ENCODE assay signal across 8 mouse cellular contexts in genomic region chr7:30589435-30590301, GRCm38 (mm10). TPM values are rescaled to one million over a fixed set of nuclear protein-coding genes. Genes with fewer than 3 reads are reported as not detected.
DNase-seq lines count a peak whose midpoint lies in the region; ATAC-seq and TF ChIP-seq lines count a peak whose summit lies in the region.

No protein-coding gene starts in this region.

- TF ChIP-seq CTCF in heart, postnatal 0 days (IDR thresholded peaks at IDR 0.05; ENCODE audit: low read depth), result peak; percentile 90
- TF ChIP-seq CTCF in liver, postnatal 0 days (IDR thresholded peaks at IDR 0.05; ENCODE audit: low read depth), result peak; percentile 96

- H3K4me2 ChIP-seq in forebrain, embryonic 13.5 days, result peak overlapping the region; percentile 97
- H3K4me2 ChIP-seq in heart, postnatal 0 days (ENCODE audit: low read depth, low read length), result peak overlapping the region; percentile 77
- H3K4me2 ChIP-seq in liver, postnatal 0 days (ENCODE audit: low read depth, low read length), result peak overlapping the region; percentile 88
- peak overlapping the region; percentile 97 for H3K4me2 ChIP-seq in neural tube, embryonic 14.5 days (ENCODE audit: low read depth, low read length)

- 31% methylated on average over 39 of the region's 40 CpGs for WGBS in forebrain, embryonic 13.5 days
- WGBS in heart, postnatal 0 days, result 27% methylated on average over 40 of the region's 40 CpGs
- 25% methylated on average over 40 of the region's 40 CpGs for WGBS in liver, postnatal 0 days (ENCODE audit: insufficient replicate concordance)
- WGBS in neural tube, embryonic 14.5 days, result 28% methylated on average over 40 of the region's 40 CpGs

- H3K9me3 ChIP-seq in forebrain, embryonic 13.5 days (replicated peaks), result no peaks in the 10 kb centered on the region
- H3K9me3 ChIP-seq in heart, postnatal 0 days (replicated peaks; ENCODE audit: control insufficient read depth, low read length), result no peaks in the 10 kb centered on the region
- H3K9me3 ChIP-seq in liver, postnatal 0 days (ENCODE audit: low read length), result no peaks in the 10 kb centered on the region
- H3K9me3 ChIP-seq in neural tube, embryonic 14.5 days (ENCODE audit: control insufficient read depth, low read length), result no peaks in the 10 kb centered on the region

- TF ChIP-seq EP300 in heart, postnatal 0 days (IDR thresholded peaks at IDR 0.05; ENCODE audit: low read depth), result no peak
- no peak for TF ChIP-seq EP300 in liver, postnatal 0 days (IDR thresholded peaks at IDR 0.05; ENCODE audit: low read depth)

- H3K27ac ChIP-seq in forebrain, embryonic 13.5 days, result peak overlapping the region; percentile 93
- H3K27ac ChIP-seq in heart, postnatal 0 days (ENCODE audit: low read depth), result peak overlapping the region; percentile 96
- H3K27ac ChIP-seq in liver, postnatal 0 days (ENCODE audit: low read depth), result peak overlapping the region; percentile 97
- peak overlapping the region; percentile 92 for H3K27ac ChIP-seq in neural tube, embryonic 14.5 days (ENCODE audit: low read depth, low read length)

- peak overlapping the region; percentile 97 for H3K4me3 ChIP-seq in forebrain, embryonic 13.5 days
- peak overlapping the region; percentile 88 for H3K4me3 ChIP-seq in heart, postnatal 0 days (ENCODE audit: low read depth, low read length)
- peak overlapping the region; percentile 99 for H3K4me3 ChIP-seq in liver, postnatal 0 days (ENCODE audit: low read depth, low read length)
- peak overlapping the region; percentile 93 for H3K4me3 ChIP-seq in neural tube, embryonic 14.5 days (ENCODE audit: low read depth, low read length)

- H3K27me3 ChIP-seq in forebrain, embryonic 13.5 days, result no peaks in the 10 kb centered on the region
- H3K27me3 ChIP-seq in heart, postnatal 0 days (ENCODE audit: control insufficient read depth, insufficient read depth, low read length), result 0 out of 2 replicates have a peak, but pooled peaks cover 2% of the 10 kb centered on the region
- no peaks in the 10 kb centered on the region for H3K27me3 ChIP-seq in liver, postnatal 0 days (ENCODE audit: insufficient read depth, low read length)
- peaks cover 3% of the 10 kb centered on the region; the same call in 1 of the 2 replicates for H3K27me3 ChIP-seq in neural tube, embryonic 14.5 days (ENCODE audit: control insufficient read depth, insufficient read depth, low read length)

- peak; percentile 85 for DNase-seq in ES-CJ7 (ENCODE audit: low read depth, low spot score)
- peak; percentile 80 for DNase-seq in cerebellum, adult 11 months
- peak; percentile 79 for DNase-seq in heart, postnatal 0 days (ENCODE audit: low spot score)
- peak; percentile 89 to 95 for DNase-seq in kidney, postnatal 36 days
- DNase-seq in liver, postnatal 0 days, result peak; percentile 89
- peak; percentile 96 for DNase-seq in testis, postnatal 10 days (ENCODE audit: low spot score)

- H3K36me3 ChIP-seq in forebrain, embryonic 13.5 days (ENCODE audit: poor library complexity, severe bottlenecking), result peaks cover 22% of the 10 kb centered on the region
- peaks cover 14% of the 10 kb centered on the region; the same call in 1 of the 2 replicates for H3K36me3 ChIP-seq in heart, postnatal 0 days (replicated peaks; ENCODE audit: control insufficient read depth, insufficient read depth, low read length)
- peaks cover 21% of the 10 kb centered on the region for H3K36me3 ChIP-seq in liver, postnatal 0 days (replicated peaks; ENCODE audit: insufficient read depth, low read length)
- peaks cover 19% of the 10 kb centered on the region for H3K36me3 ChIP-seq in neural tube, embryonic 14.5 days (ENCODE audit: control insufficient read depth, insufficient read depth, low read length)

- peak; percentile 63 for ATAC-seq in forebrain, embryonic 13.5 days
- ATAC-seq in heart, postnatal 0 days (ENCODE audit: insufficient read depth, low read depth), result peak; percentile 52
- ATAC-seq in liver, postnatal 0 days, result peak; percentile 55
- peak; percentile 72 for ATAC-seq in neural tube, embryonic 14.5 days (ENCODE audit: low read depth)

- peaks cover 23% of the 10 kb centered on the region for H3K4me1 ChIP-seq in forebrain, embryonic 13.5 days
- peaks cover 14% of the 10 kb centered on the region for H3K4me1 ChIP-seq in heart, postnatal 0 days (ENCODE audit: control insufficient read depth, insufficient read depth)
- peaks cover 22% of the 10 kb centered on the region; the same call in 1 of the 2 replicates for H3K4me1 ChIP-seq in liver, postnatal 0 days (ENCODE audit: insufficient read depth)
- H3K4me1 ChIP-seq in neural tube, embryonic 14.5 days (ENCODE audit: control insufficient read depth, insufficient read depth, low read length), result peaks cover 13% of the 10 kb centered on the region

- peak overlapping the region; percentile 99 for H3K9ac ChIP-seq in forebrain, embryonic 13.5 days
- peak overlapping the region; percentile 44 for H3K9ac ChIP-seq in heart, postnatal 0 days (replicated peaks; ENCODE audit: low read depth, low read length)
- peak overlapping the region; percentile 99 for H3K9ac ChIP-seq in liver, postnatal 0 days (replicated peaks)
- peak overlapping the region; percentile 96 for H3K9ac ChIP-seq in neural tube, embryonic 14.5 days (replicated peaks; ENCODE audit: low read depth, low read length)

RNA-seq across cellular contexts. Expression of gene Kmt2b, which starts 1.1 kb away (rescaled TPM):
- polyA plus RNA-seq in forebrain, embryonic 13.5 days (2015; fragmentation: Nextera tagmentation; extraction: Ambion mirVana), result 11.6 and 14.1 TPM in 2 replicates
- total RNA-seq in heart, postnatal 0 days (2014; rRNA removed; ENCODE audit: low replicate concordance), result 12.1 and 13.4 TPM in 2 replicates
- 2.9 and 3.2 TPM in 2 replicates for polyA plus RNA-seq in heart, postnatal 0 days (2015; fragmentation: Nextera tagmentation; extraction: Ambion mirVana)
- 1.9 and 3.1 TPM in 2 replicates for polyA plus RNA-seq in liver, postnatal 0 days (2015; fragmentation: Nextera tagmentation; extraction: Ambion mirVana)
- 13.6 and 14.6 TPM in 2 replicates for polyA plus RNA-seq in neural tube, embryonic 14.5 days (2014; fragmentation: Nextera tagmentation; extraction: Ambion mirVana)

RNA-seq across cellular contexts. Expression of gene Zbtb32, which starts 9.0 kb away (rescaled TPM):
- 0.34 and 0.43 TPM in 2 replicates for polyA plus RNA-seq in forebrain, embryonic 13.5 days (2015; fragmentation: Nextera tagmentation; extraction: Ambion mirVana)
- not detected in 2 replicates for total RNA-seq in heart, postnatal 0 days (2014; rRNA removed; ENCODE audit: low replicate concordance)
- 0.11 and 0.27 TPM in 2 replicates for polyA plus RNA-seq in heart, postnatal 0 days (2015; fragmentation: Nextera tagmentation; extraction: Ambion mirVana)
- 0.53 and 1.2 TPM in 2 replicates for polyA plus RNA-seq in liver, postnatal 0 days (2015; fragmentation: Nextera tagmentation; extraction: Ambion mirVana)
- polyA plus RNA-seq in neural tube, embryonic 14.5 days (2014; fragmentation: Nextera tagmentation; extraction: Ambion mirVana), result 0.30 and 0.35 TPM in 2 replicates

RNA-seq across cellular contexts. Expression of gene Upk1a, which starts 23.0 kb away (rescaled TPM):
- 0.19 and 0.37 TPM in 2 replicates for polyA plus RNA-seq in forebrain, embryonic 13.5 days (2015; fragmentation: Nextera tagmentation; extraction: Ambion mirVana)
- total RNA-seq in heart, postnatal 0 days (2014; rRNA removed; ENCODE audit: low replicate concordance), result 1.1 and 73.4 TPM in 2 replicates
- polyA plus RNA-seq in heart, postnatal 0 days (2015; fragmentation: Nextera tagmentation; extraction: Ambion mirVana), result 0.56 and 0.60 TPM in 2 replicates
- polyA plus RNA-seq in liver, postnatal 0 days (2015; fragmentation: Nextera tagmentation; extraction: Ambion mirVana), result 0.07 and 0.14 TPM in 2 replicates
- polyA plus RNA-seq in neural tube, embryonic 14.5 days (2014; fragmentation: Nextera tagmentation; extraction: Ambion mirVana), result 0.43 and 0.62 TPM in 2 replicates

RNA-seq across cellular contexts. Expression of gene Igflr1, which starts 24.4 kb away (rescaled TPM):
- polyA plus RNA-seq in forebrain, embryonic 13.5 days (2015; fragmentation: Nextera tagmentation; extraction: Ambion mirVana), result 7.4 and 8.2 TPM in 2 replicates
- total RNA-seq in heart, postnatal 0 days (2014; rRNA removed; ENCODE audit: low replicate concordance), result 0.54 and 3.3 TPM in 2 replicates
- 0.94 and 1.9 TPM in 2 replicates for polyA plus RNA-seq in heart, postnatal 0 days (2015; fragmentation: Nextera tagmentation; extraction: Ambion mirVana)
- 0.52 and 1.2 TPM in 2 replicates for polyA plus RNA-seq in liver, postnatal 0 days (2015; fragmentation: Nextera tagmentation; extraction: Ambion mirVana)
- polyA plus RNA-seq in neural tube, embryonic 14.5 days (2014; fragmentation: Nextera tagmentation; extraction: Ambion mirVana), result 2.8 and 3.7 TPM in 2 replicates

RNA-seq across cellular contexts. Expression of gene Psenen, which starts 26.2 kb away (rescaled TPM):
- 128 and 141 TPM in 2 replicates for polyA plus RNA-seq in forebrain, embryonic 13.5 days (2015; fragmentation: Nextera tagmentation; extraction: Ambion mirVana)
- total RNA-seq in heart, postnatal 0 days (2014; rRNA removed; ENCODE audit: low replicate concordance), result 106 and 130 TPM in 2 replicates
- polyA plus RNA-seq in heart, postnatal 0 days (2015; fragmentation: Nextera tagmentation; extraction: Ambion mirVana), result 130 and 133 TPM in 2 replicates
- 85.3 and 94.5 TPM in 2 replicates for polyA plus RNA-seq in liver, postnatal 0 days (2015; fragmentation: Nextera tagmentation; extraction: Ambion mirVana)
- polyA plus RNA-seq in neural tube, embryonic 14.5 days (2014; fragmentation: Nextera tagmentation; extraction: Ambion mirVana), result 111 and 126 TPM in 2 replicates

Comparison
In these comparisons a context has a peak if more than half of its experiments do, and no peak if none do; other contexts are left out.
1. Peak in every context shown above with its lines: DNase-seq, ATAC-seq, H3K4me3 ChIP-seq and H3K27ac ChIP-seq.
2. H3K9ac ChIP-seq: peak in every context shown above with its lines; median percentile 99 in forebrain, embryonic 13.5 days; 99 in liver, postnatal 0 days; 96 in neural tube, embryonic 14.5 days; 44 in heart, postnatal 0 days.